Mouse (Mus musculus): Measurements from ENCODE around the gene Tmem238. TPM values are rescaled to one million over a fixed set of nuclear protein-coding genes. Genes with fewer than 3 reads are reported as not detected.
"Not testable (repeated sequence)": the region's sequence is repeated elsewhere in the genome, so short reads cannot be mapped to it uniquely, and the experiment has no call there.

The Tmem238 gene
- polyA plus RNA-seq, 1 experiment from 2014 or later: 70.7 TPM

GRCm38 (mm10) chr7:4795767-4796433, 6.4 kb upstream of the Tmem238 start:
- 70% methylated on average over 7 of the region's 7 CpGs for WGBS
- Histone ChIP-seq H3K4me1 (replicated peaks; ENCODE audit: control insufficient read depth, insufficient read depth) (0 out of 2 replicates have a peak, but pooled peaks cover 4% of the 10 kb centered on the region), H3K4me3 (ENCODE audit: low read depth, low read length) (no peak overlapping the region), H3K9me3 (ENCODE audit: control insufficient read depth, low read length) (no peaks in the 10 kb centered on the region), H3K27ac (replicated peaks) (0 out of 2 replicates have a peak overlapping the region, but pooled peaks have one; percentile 4), H3K4me2 (replicated peaks; ENCODE audit: low read depth) (no peak overlapping the region), H3K27me3 (ENCODE audit: control insufficient read depth, insufficient read depth, low read length) (no peaks in the 10 kb centered on the region), H3K9ac (ENCODE audit: low read length) (no peak overlapping the region), H3K36me3 (ENCODE audit: control insufficient read depth, insufficient read depth, low read length) (peaks cover 11% of the 10 kb centered on the region; the same call in 1 of the 2 replicates)
- TF ChIP-seq EP300 (optimal IDR thresholded peaks at IDR 0.05): no peak
- TF ChIP-seq CTCF (IDR thresholded peaks at IDR 0.05; ENCODE audit: low read depth): peak; percentile 87
- ATAC-seq (ENCODE audit: low FRiP score, low TSS enrichment) (no peak), DNase-seq (ENCODE audit: low spot score) (no peak)

- DNase-seq (ENCODE audit: low spot score) (no peak), ATAC-seq (ENCODE audit: low FRiP score, low TSS enrichment) (no peak)
- Histone ChIP-seq H3K4me1 (replicated peaks; ENCODE audit: control insufficient read depth, insufficient read depth) (0 out of 2 replicates have a peak, but pooled peaks cover 4% of the 10 kb centered on the region), H3K27ac (replicated peaks) (no peak overlapping the region), H3K4me2 (replicated peaks; ENCODE audit: low read depth) (no peak overlapping the region), H3K9me3 (ENCODE audit: control insufficient read depth, low read length) (no peaks in the 10 kb centered on the region), H3K27me3 (ENCODE audit: control insufficient read depth, insufficient read depth, low read length) (no peaks in the 10 kb centered on the region), H3K36me3 (ENCODE audit: control insufficient read depth, insufficient read depth, low read length) (peaks cover 11% of the 10 kb centered on the region; the same call in 1 of the 2 replicates), H3K9ac (ENCODE audit: low read length) (no peak overlapping the region), H3K4me3 (ENCODE audit: low read depth, low read length) (no peak overlapping the region)
- WGBS: 57% methylated on average over 3 of the region's 3 CpGs
- TF ChIP-seq CTCF (IDR thresholded peaks at IDR 0.05; ENCODE audit: low read depth) (no peak), EP300 (optimal IDR thresholded peaks at IDR 0.05) (no peak)
These were observed 5.2 kb upstream of the Tmem238 start for GRCm38 (mm10) chr7:4794631-4795168.

DNA sequence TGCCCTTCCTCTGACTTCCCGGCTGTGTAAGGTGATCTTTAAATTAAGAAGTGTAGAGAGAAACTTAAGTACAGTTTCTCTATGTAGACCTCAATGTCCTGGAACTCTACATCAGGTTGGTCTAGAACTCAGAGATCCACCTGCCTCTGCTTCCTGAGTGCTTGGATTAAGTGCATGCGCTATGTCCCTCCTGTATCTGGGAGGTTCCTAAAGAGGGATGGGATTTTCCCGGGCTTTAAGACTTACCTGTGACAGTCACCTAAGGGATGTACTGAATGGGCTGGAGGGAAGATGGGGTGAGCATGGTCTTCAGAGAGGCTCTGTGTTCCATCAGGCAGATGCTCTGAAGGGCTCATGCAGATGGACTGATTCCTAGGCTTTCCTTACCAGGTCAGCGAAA, 4.2 kb upstream of the Tmem238 start:
- peak overlapping the region; percentile 86 for H3K4me3 ChIP-seq (ENCODE audit: low read depth, low read length)
- DNase-seq (ENCODE audit: low spot score): no peak
- TF ChIP-seq EP300 (optimal IDR thresholded peaks at IDR 0.05): no peak
- no peak for TF ChIP-seq CTCF (IDR thresholded peaks at IDR 0.05; ENCODE audit: low read depth)
- H3K9ac ChIP-seq (ENCODE audit: low read length): peak overlapping the region; percentile 97
- H3K36me3 ChIP-seq (ENCODE audit: control insufficient read depth, insufficient read depth, low read length): peaks cover 11% of the 10 kb centered on the region; the same call in 1 of the 2 replicates
- peak overlapping the region; percentile 66 for H3K4me2 ChIP-seq (replicated peaks; ENCODE audit: low read depth)
- H3K27ac ChIP-seq (replicated peaks): peak overlapping the region; percentile 96; the same call in 1 of the 2 replicates
- ATAC-seq (ENCODE audit: low FRiP score, low TSS enrichment): no peak
- no peaks in the 10 kb centered on the region for H3K27me3 ChIP-seq (ENCODE audit: control insufficient read depth, insufficient read depth, low read length)
- no peaks in the 10 kb centered on the region for H3K9me3 ChIP-seq (ENCODE audit: control insufficient read depth, low read length)
- peaks cover 4% of the 10 kb centered on the region; the same call in 1 of the 2 replicates for H3K4me1 ChIP-seq (replicated peaks; ENCODE audit: control insufficient read depth, insufficient read depth)
- 32% methylated on average over 4 of the region's 4 CpGs for WGBS

- H3K9me3 ChIP-seq (ENCODE audit: control insufficient read depth, low read length); ATAC-seq (ENCODE audit: low FRiP score, low TSS enrichment); H3K27me3 ChIP-seq (ENCODE audit: control insufficient read depth, insufficient read depth, low read length); DNase-seq (ENCODE audit: low spot score); H3K4me1 ChIP-seq (replicated peaks; ENCODE audit: control insufficient read depth, insufficient read depth): not testable (repeated sequence)
- Histone ChIP-seq H3K27ac (replicated peaks) (peak overlapping the region; percentile 96), H3K9ac (ENCODE audit: low read length) (peak overlapping the region; percentile 97), H3K36me3 (ENCODE audit: control insufficient read depth, insufficient read depth, low read length) (peaks cover 11% of the 10 kb centered on the region; the same call in 1 of the 2 replicates), H3K4me2 (replicated peaks; ENCODE audit: low read depth) (peak overlapping the region; percentile 66), H3K4me3 (ENCODE audit: low read depth, low read length) (peak overlapping the region; percentile 86)
- 1% methylated on average over 31 of the region's 31 CpGs for WGBS
These were observed 3.8 kb upstream of the Tmem238 start for GRCm38 (mm10) chr7:4793248-4793647.

- ATAC-seq (ENCODE audit: low FRiP score, low TSS enrichment) (peak; percentile 91), DNase-seq (ENCODE audit: low spot score) (peak; percentile 96)
- H3K4me2 ChIP-seq (replicated peaks; ENCODE audit: low read depth): peak within 1 kb of the TSS; percentile 66
- H3K36me3 ChIP-seq (ENCODE audit: control insufficient read depth, insufficient read depth, low read length): peaks cover 8% of the 10 kb centered on the region; the same call in 1 of the 2 replicates
- peak within 1 kb of the TSS; percentile 97 for H3K9ac ChIP-seq (ENCODE audit: low read length)
- peak within 1 kb of the TSS; percentile 86 for H3K4me3 ChIP-seq (ENCODE audit: low read depth, low read length)
- no peak for TF ChIP-seq EP300 (optimal IDR thresholded peaks at IDR 0.05)
- TF ChIP-seq CTCF (IDR thresholded peaks at IDR 0.05; ENCODE audit: low read depth): no peak
- peak within 1 kb of the TSS; percentile 96 for H3K27ac ChIP-seq (replicated peaks)
- no peaks in the 10 kb centered on the region for H3K27me3 ChIP-seq (ENCODE audit: control insufficient read depth, insufficient read depth, low read length)
- H3K9me3 ChIP-seq (ENCODE audit: control insufficient read depth, low read length): no peaks in the 10 kb centered on the region
- H3K4me1 ChIP-seq (replicated peaks; ENCODE audit: control insufficient read depth, insufficient read depth): peaks cover 4% of the 10 kb centered on the region; the same call in 1 of the 2 replicates
- under 1% methylated on average over 52 of the region's 54 CpGs for whole genome bisulfite sequencing
These were observed 3.1 kb upstream of the Tmem238 start, which contains the start of gene Rpl28 for GRCm38 (mm10) chr7:4792278-4793212. Gene Rpl28 (plus strand): TSS chr7:4792874.

Data from stomach, postnatal 0 days (tissue).